Mouse (Mus musculus) kidney, embryonic 16.5 days (tissue): Measurements from ENCODE around the gene Map3k9. TPM values are rescaled to one million over a fixed set of nuclear protein-coding genes. Genes with fewer than 3 reads are reported as not detected.

Experiments used
- ATAC-seq: fragments of 200-750 bp; cut with Nextera tagmentation; 2 replicates; pipeline ENCODE4 v1.8.0; 2017; ENCODE audit warnings: moderate TSS enrichment; ENCODE audit not compliant: low FRiP score, low TSS enrichment
- H3K27ac ChIP-seq: fragments of 300-500 bp; sonication (generic); 2 replicates; pipeline ENCODE4 v1.5.1; 2014; ENCODE audit warnings: low read length
- H3K27me3 ChIP-seq: fragments of 300-500 bp; sonication (generic); 2 replicates; pipeline ENCODE4 v1.6.1; 2014; ENCODE audit warnings: low read length, control low read depth, mixed read lengths; ENCODE audit not compliant: insufficient read depth
- H3K36me3 ChIP-seq: fragments of 300-500 bp; sonication (generic); 2 replicates; pipeline ENCODE4 v1.6.1; 2014; ENCODE audit warnings: low read length, control low read depth, mixed read lengths; ENCODE audit not compliant: insufficient read depth
- H3K4me1 ChIP-seq: fragments of 300-500 bp; sonication (generic); 2 replicates; pipeline ENCODE4 v1.6.1; 2014; ENCODE audit warnings: low read length, control low read depth, mixed read lengths; ENCODE audit not compliant: insufficient read depth
- H3K4me2 ChIP-seq: fragments of 300-500 bp; sonication (generic); replicated peaks from 2 replicates; pipeline ENCODE4 v1.6.1; 2014; ENCODE audit warnings: low read depth, low read length
- H3K4me3 ChIP-seq: fragments of 300-500 bp; sonication (generic); 2 replicates; pipeline ENCODE4 v1.5.1; 2014; ENCODE audit warnings: mild to moderate bottlenecking, low read length
- H3K9ac ChIP-seq: fragments of 300-500 bp; sonication (generic); replicated peaks from 2 replicates; pipeline ENCODE4 v1.6.1; 2014; ENCODE audit warnings: low read length
- H3K9me3 ChIP-seq: fragments of 300-500 bp; sonication (generic); 2 replicates; pipeline ENCODE4 v1.6.1; 2016; ENCODE audit warnings: low read length, control low read depth
- WGBS: fragments of 180-500 bp; shearing (Covaris S2); extraction: QIAGEN DNeasy Blood & Tissue Kit; methylation state at CpG from one replicate; pipeline ENCODE4 v1.1.7; 2014; 5-methylcytosine and 5-hydroxymethylcytosine counted together
- polyA plus RNA-seq: library from polyadenylated mRNA; unstranded; fragments of >200 nt; fragmentation: Nextera tagmentation; extraction: Ambion mirVana; gene quantifications from 2 replicates; pipeline ENCODE4 v1.2.1, GENCODE M21; 2015

The Map3k9 gene
- polyA plus RNA-seq, 1 experiment from 2014 or later, result 0.97 TPM

GRCm38 (mm10) chr12:81726246-81726822, 54.6 kb downstream of the Map3k9 start:
- Histone ChIP-seq H3K27me3 (no peaks in the 10 kb centered on the region), H3K9me3 (no peaks in the 10 kb centered on the region), H3K27ac (no peak overlapping the region), H3K4me3 (no peak overlapping the region), H3K36me3 (0 out of 2 replicates have a peak, but pooled peaks cover 3% of the 10 kb centered on the region), H3K4me1 (no peaks in the 10 kb centered on the region), H3K4me2 (no peak overlapping the region), H3K9ac (no peak overlapping the region)
- WGBS, result 78% methylated on average over 8 of the region's 8 CpGs
- no peak for ATAC-seq

- Histone ChIP-seq H3K4me1 (no peaks in the 10 kb centered on the region), H3K9me3 (no peaks in the 10 kb centered on the region), H3K4me3 (no peak overlapping the region), H3K36me3 (0 out of 2 replicates have a peak, but pooled peaks cover 3% of the 10 kb centered on the region), H3K9ac (no peak overlapping the region), H3K4me2 (no peak overlapping the region), H3K27ac (no peak overlapping the region), H3K27me3 (no peaks in the 10 kb centered on the region)
- 92% methylated on average over 6 of the region's 6 CpGs for WGBS
- ATAC-seq, result no peak
Measured at GRCm38 (mm10) chr12:81724776-81725175, 56.2 kb downstream of the Map3k9 start.

- WGBS, result 88% methylated on average over 7 of the region's 7 CpGs
- Histone ChIP-seq H3K27ac (no peak overlapping the region), H3K27me3 (no peaks in the 10 kb centered on the region), H3K9ac (no peak overlapping the region), H3K36me3 (0 out of 2 replicates have a peak, but pooled peaks cover 3% of the 10 kb centered on the region), H3K4me2 (no peak overlapping the region), H3K9me3 (no peaks in the 10 kb centered on the region), H3K4me1 (no peaks in the 10 kb centered on the region), H3K4me3 (no peak overlapping the region)
- no peak for ATAC-seq
Measured at GRCm38 (mm10) chr12:81723375-81723774, 57.6 kb downstream of the Map3k9 start.

GRCm38 (mm10) chr12:81719715-81720114, 61.3 kb downstream of the Map3k9 start:
- H3K27ac ChIP-seq, result no peak overlapping the region
- H3K4me2 ChIP-seq, result no peak overlapping the region
- no peak for ATAC-seq
- WGBS, result 90% methylated on average over 8 of the region's 8 CpGs
- H3K9ac ChIP-seq, result no peak overlapping the region
- H3K9me3 ChIP-seq, result no peaks in the 10 kb centered on the region
- no peaks in the 10 kb centered on the region for H3K36me3 ChIP-seq
- no peaks in the 10 kb centered on the region for H3K4me1 ChIP-seq
- H3K4me3 ChIP-seq, result no peak overlapping the region
- no peaks in the 10 kb centered on the region for H3K27me3 ChIP-seq

DNA sequence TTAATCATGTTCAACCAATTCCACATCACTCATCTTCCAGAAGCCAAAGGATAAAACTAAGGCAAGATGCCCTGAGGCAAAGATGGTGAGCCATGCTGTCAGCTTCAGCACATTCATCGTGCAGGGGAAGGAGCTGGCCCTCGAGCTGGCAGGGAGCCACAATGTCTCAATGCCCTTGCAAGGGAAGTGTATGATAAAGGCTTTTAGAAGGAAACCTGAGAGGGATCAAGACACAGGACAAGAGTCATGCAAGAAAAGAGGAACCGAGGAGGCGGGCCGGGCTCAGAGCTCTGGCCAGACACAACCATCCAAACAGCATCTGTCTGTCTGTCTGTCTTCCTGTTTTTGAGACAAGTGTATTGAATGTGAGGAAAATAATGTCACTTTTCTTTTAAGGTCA, 61.8 kb downstream of the Map3k9 start:
- Histone ChIP-seq H3K9me3 (no peaks in the 10 kb centered on the region), H3K4me2 (no peak overlapping the region), H3K9ac (no peak overlapping the region), H3K36me3 (no peaks in the 10 kb centered on the region), H3K4me1 (no peaks in the 10 kb centered on the region), H3K4me3 (no peak overlapping the region), H3K27me3 (no peaks in the 10 kb centered on the region), H3K27ac (no peak overlapping the region)
- WGBS, result 72% methylated on average over 5 of the region's 5 CpGs
- no peak for ATAC-seq

GRCm38 (mm10) chr12:81712618-81713017, 68.4 kb downstream of the Map3k9 start:
- Histone ChIP-seq H3K4me1 (no peaks in the 10 kb centered on the region), H3K4me3 (no peak overlapping the region), H3K27ac (no peak overlapping the region), H3K27me3 (no peaks in the 10 kb centered on the region), H3K36me3 (no peaks in the 10 kb centered on the region), H3K9me3 (peaks cover 5% of the 10 kb centered on the region; the same call in 1 of the 2 replicates), H3K4me2 (no peak overlapping the region), H3K9ac (no peak overlapping the region)
- 92% methylated on average over 4 of the region's 4 CpGs for WGBS
- no peak for ATAC-seq

- H3K36me3 ChIP-seq, result no peaks in the 10 kb centered on the region
- no peak for ATAC-seq
- H3K9me3 ChIP-seq, result peaks cover 7% of the 10 kb centered on the region; the same call in 1 of the 2 replicates
- H3K4me1 ChIP-seq, result no peaks in the 10 kb centered on the region
- H3K9ac ChIP-seq, result no peak overlapping the region
- WGBS, result 11% methylated on average over 1 of the region's 1 CpGs
- H3K27me3 ChIP-seq, result no peaks in the 10 kb centered on the region
- no peak overlapping the region for H3K4me3 ChIP-seq
- H3K4me2 ChIP-seq, result no peak overlapping the region
- H3K27ac ChIP-seq, result no peak overlapping the region
Measured at GRCm38 (mm10) chr12:81702903-81703302, 78.1 kb downstream of the Map3k9 start.

- H3K36me3 ChIP-seq, result no peaks in the 10 kb centered on the region
- H3K9me3 ChIP-seq, result no peaks in the 10 kb centered on the region
- H3K27ac ChIP-seq, result no peak overlapping the region
- H3K4me1 ChIP-seq, result no peaks in the 10 kb centered on the region
- no peaks in the 10 kb centered on the region for H3K27me3 ChIP-seq
- 42% methylated on average over 4 of the region's 4 CpGs for WGBS
- no peak overlapping the region for H3K4me3 ChIP-seq
- ATAC-seq, result no peak
- no peak overlapping the region for H3K4me2 ChIP-seq
- H3K9ac ChIP-seq, result no peak overlapping the region
Measured at GRCm38 (mm10) chr12:81698011-81698410, 83.0 kb downstream of the Map3k9 start.

DNA sequence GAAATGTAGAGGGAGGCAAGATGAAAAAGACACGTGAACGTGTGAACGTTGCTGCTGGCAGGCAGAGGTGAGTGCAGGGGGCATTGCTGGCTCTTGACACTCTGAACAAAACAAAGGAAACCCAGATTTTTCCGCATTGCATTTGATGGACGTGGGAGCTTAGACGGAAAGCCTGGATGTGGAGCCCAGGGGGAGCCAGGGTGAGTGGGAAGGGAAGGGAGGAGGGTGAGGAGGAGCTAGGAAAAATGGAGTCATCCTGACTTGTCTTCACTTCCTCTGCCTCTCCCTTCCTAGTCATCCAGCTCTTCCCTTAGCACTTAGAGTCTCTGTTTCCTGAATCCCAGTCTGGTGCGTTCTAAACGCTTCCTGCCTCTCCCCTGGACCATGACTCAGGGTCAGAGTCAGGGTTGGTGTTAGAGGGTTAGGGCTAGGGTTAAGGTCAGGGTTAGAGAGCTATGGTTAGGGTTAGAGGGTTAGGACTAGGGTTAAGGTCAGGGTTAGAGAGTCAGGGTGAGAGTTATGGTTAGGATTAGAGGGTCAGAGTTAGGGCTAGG, 89.7 kb downstream of the Map3k9 start:
- 18% methylated on average over 8 of the region's 8 CpGs for WGBS
- no peaks in the 10 kb centered on the region for H3K27me3 ChIP-seq
- peak overlapping the region; percentile 45; the same call in 1 of the 2 replicates for H3K27ac ChIP-seq
- H3K4me1 ChIP-seq, result no peaks in the 10 kb centered on the region
- no peak overlapping the region for H3K4me2 ChIP-seq
- no peaks in the 10 kb centered on the region for H3K36me3 ChIP-seq
- H3K9ac ChIP-seq, result no peak overlapping the region
- no peak for ATAC-seq
- H3K9me3 ChIP-seq, result no peaks in the 10 kb centered on the region
- no peak overlapping the region for H3K4me3 ChIP-seq

GRCm38 (mm10) chr12:81690751-81691150, 90.2 kb downstream of the Map3k9 start:
- Histone ChIP-seq H3K9me3 (no peaks in the 10 kb centered on the region), H3K36me3 (no peaks in the 10 kb centered on the region), H3K9ac (no peak overlapping the region), H3K27me3 (no peaks in the 10 kb centered on the region), H3K4me1 (no peaks in the 10 kb centered on the region), H3K27ac (peak overlapping the region; percentile 45; the same call in 1 of the 2 replicates), H3K4me2 (no peak overlapping the region), H3K4me3 (no peak overlapping the region)
- no peak for ATAC-seq
- WGBS, result 76% methylated on average over 7 of the region's 7 CpGs
